Mouse (Mus musculus) neural tube, embryonic 15.5 days (tissue): ENCODE measurements around the gene Slco3a1. TPM values are rescaled to one million over a fixed set of nuclear protein-coding genes. Genes with fewer than 3 reads are reported as not detected.

Source experiments
- ATAC-seq: fragments of 200-750 bp; cut with Nextera tagmentation; 2 replicates; pipeline ENCODE4 v1.8.0; 2017; ENCODE audit warnings: mild to moderate bottlenecking, moderate TSS enrichment, moderate library complexity; ENCODE audit not compliant: low FRiP score
- H3K27ac ChIP-seq: fragments of 300-500 bp; sonication (generic); replicated peaks from 2 replicates; pipeline ENCODE4 v1.5.1; 2015; ENCODE audit warnings: mild to moderate bottlenecking, inconsistent platforms
- H3K27me3 ChIP-seq: fragments of 300-500 bp; sonication (generic); replicated peaks from 2 replicates; pipeline ENCODE4 v1.6.1; 2015; ENCODE audit warnings: inconsistent platforms
- H3K36me3 ChIP-seq: fragments of 300-500 bp; sonication (generic); 2 replicates; pipeline ENCODE4 v1.6.1; 2015; ENCODE audit warnings: inconsistent platforms
- H3K4me1 ChIP-seq: fragments of 300-500 bp; sonication (generic); 2 replicates; pipeline ENCODE4 v1.6.1; 2015; ENCODE audit warnings: inconsistent platforms
- H3K4me2 ChIP-seq: fragments of 300-500 bp; sonication (generic); 2 replicates; pipeline ENCODE4 v1.6.1; 2015; ENCODE audit warnings: inconsistent platforms, mild to moderate bottlenecking, moderate library complexity
- H3K4me3 ChIP-seq: fragments of 300-500 bp; sonication (generic); replicated peaks from 2 replicates; pipeline ENCODE4 v1.5.1; 2015; ENCODE audit warnings: mild to moderate bottlenecking, inconsistent platforms
- H3K9ac ChIP-seq: fragments of 300-500 bp; sonication (generic); replicated peaks from 2 replicates; pipeline ENCODE4 v1.6.1; 2015; ENCODE audit warnings: mild to moderate bottlenecking, inconsistent platforms
- H3K9me3 ChIP-seq: fragments of 300-500 bp; sonication (generic); replicated peaks from 2 replicates; pipeline ENCODE4 v1.6.1; 2016; ENCODE audit warnings: inconsistent platforms
- WGBS: fragments of 180-500 bp; shearing (Covaris S2); methylation state at CpG from one replicate; pipeline ENCODE4 v1.1.7; 2015; ENCODE audit warnings: mixed read lengths; 5-methylcytosine and 5-hydroxymethylcytosine counted together
- polyA plus RNA-seq: library from polyadenylated mRNA; unstranded; fragments of >200 nt; fragmentation: Nextera tagmentation; extraction: Ambion mirVana; gene quantifications from 2 replicates; pipeline ENCODE4 v1.2.1, GENCODE M21; 2015

Gene Slco3a1
- polyA plus RNA-seq, 1 experiment from 2014 or later = 24.1 TPM

- WGBS = 80% methylated on average over 6 of the region's 6 CpGs
- no peak overlapping the region for H3K4me2 ChIP-seq
- peaks cover 34% of the 10 kb centered on the region for H3K4me1 ChIP-seq
Measured at GRCm38 (mm10) chr7:74549013-74549582, 5.5 kb downstream of the Slco3a1 start.

GRCm38 (mm10) chr7:74546691-74547090 lies 7.9 kb downstream of the Slco3a1 start:
- Histone ChIP-seq H3K36me3 (no peaks in the 10 kb centered on the region), H3K9ac (no peak overlapping the region), H3K4me2 (no peak overlapping the region), H3K27me3 (0 out of 2 replicates have a peak, but pooled peaks cover under 1% of the 10 kb centered on the region), H3K9me3 (no peaks in the 10 kb centered on the region), H3K4me3 (no peak overlapping the region), H3K27ac (no peak overlapping the region), H3K4me1 (peaks cover 12% of the 10 kb centered on the region; the same call in 1 of the 2 replicates)
- no peak for ATAC-seq
- WGBS = 86% methylated on average over 6 of the region's 6 CpGs

More at GRCm38 (mm10) chr7:74549013-74549582, 5.5 kb downstream of the Slco3a1 start:
- no peak for ATAC-seq
- H3K27me3 ChIP-seq = 0 out of 2 replicates have a peak, but pooled peaks cover 11% of the 10 kb centered on the region
- H3K4me3 ChIP-seq = no peak overlapping the region
- no peak overlapping the region for H3K27ac ChIP-seq
- no peaks in the 10 kb centered on the region for H3K36me3 ChIP-seq
- H3K9me3 ChIP-seq = no peaks in the 10 kb centered on the region
- H3K9ac ChIP-seq = no peak overlapping the region

GRCm38 (mm10) chr7:74545498-74545990 lies 9.0 kb downstream of the Slco3a1 start:
- no peak overlapping the region for H3K4me2 ChIP-seq
- ATAC-seq = no peak
- no peak overlapping the region for H3K27ac ChIP-seq
- H3K4me1 ChIP-seq = peaks cover 4% of the 10 kb centered on the region; the same call in 1 of the 2 replicates
- H3K4me3 ChIP-seq = no peak overlapping the region
- H3K9me3 ChIP-seq = no peaks in the 10 kb centered on the region
- 64% methylated on average over 6 of the region's 6 CpGs for WGBS
- no peak overlapping the region for H3K9ac ChIP-seq
- H3K27me3 ChIP-seq = no peaks in the 10 kb centered on the region
- H3K36me3 ChIP-seq = no peaks in the 10 kb centered on the region

- ATAC-seq = no peak
- WGBS = 75% methylated on average over 7 of the region's 7 CpGs
- no peaks in the 10 kb centered on the region for H3K9me3 ChIP-seq
Measured at GRCm38 (mm10) chr7:74544306-74544705, 10.3 kb downstream of the Slco3a1 start.

GRCm38 (mm10) chr7:74541958-74542357 lies 12.6 kb downstream of the Slco3a1 start:
- Histone ChIP-seq H3K27me3 (no peaks in the 10 kb centered on the region), H3K4me1 (no peaks in the 10 kb centered on the region), H3K4me3 (no peak overlapping the region), H3K4me2 (no peak overlapping the region), H3K36me3 (no peaks in the 10 kb centered on the region), H3K9me3 (no peaks in the 10 kb centered on the region), H3K9ac (no peak overlapping the region), H3K27ac (no peak overlapping the region)
- ATAC-seq = no peak
- 59% methylated on average over 4 of the region's 4 CpGs for WGBS

More at GRCm38 (mm10) chr7:74544306-74544705, 10.3 kb downstream of the Slco3a1 start:
- no peak overlapping the region for H3K4me2 ChIP-seq
- H3K4me1 ChIP-seq = no peaks in the 10 kb centered on the region
- H3K4me3 ChIP-seq = no peak overlapping the region
- no peak overlapping the region for H3K9ac ChIP-seq
- no peaks in the 10 kb centered on the region for H3K36me3 ChIP-seq
- no peaks in the 10 kb centered on the region for H3K27me3 ChIP-seq
- H3K27ac ChIP-seq = no peak overlapping the region

- H3K36me3 ChIP-seq = no peaks in the 10 kb centered on the region
- no peak for ATAC-seq
- H3K27ac ChIP-seq = no peak overlapping the region
- no peak overlapping the region for H3K9ac ChIP-seq
- no peaks in the 10 kb centered on the region for H3K9me3 ChIP-seq
- H3K27me3 ChIP-seq = no peaks in the 10 kb centered on the region
- no peaks in the 10 kb centered on the region for H3K4me1 ChIP-seq
- H3K4me2 ChIP-seq = no peak overlapping the region
- WGBS = 89% methylated on average over 7 of the region's 7 CpGs
- H3K4me3 ChIP-seq = no peak overlapping the region
Measured at GRCm38 (mm10) chr7:74540933-74541725, 13.5 kb downstream of the Slco3a1 start.

- Histone ChIP-seq H3K36me3 (no peaks in the 10 kb centered on the region), H3K4me3 (no peak overlapping the region), H3K9ac (no peak overlapping the region), H3K27ac (no peak overlapping the region), H3K9me3 (no peaks in the 10 kb centered on the region), H3K4me1 (no peaks in the 10 kb centered on the region; the same call in 1 of the 2 replicates), H3K4me2 (no peak overlapping the region), H3K27me3 (no peaks in the 10 kb centered on the region)
- 93% methylated on average over 4 of the region's 4 CpGs for WGBS
- ATAC-seq = no peak
Measured at GRCm38 (mm10) chr7:74536186-74536585, 18.4 kb downstream of the Slco3a1 start.

GRCm38 (mm10) chr7:74531468-74532097 lies 23.0 kb downstream of the Slco3a1 start:
- peaks cover 16% of the 10 kb centered on the region for H3K4me1 ChIP-seq
- H3K4me2 ChIP-seq = no peak overlapping the region
- H3K9me3 ChIP-seq = no peaks in the 10 kb centered on the region
- no peak overlapping the region for H3K9ac ChIP-seq
- no peak for ATAC-seq
- H3K27ac ChIP-seq = no peak overlapping the region
- H3K4me3 ChIP-seq = no peak overlapping the region
- WGBS = 85% methylated on average over 7 of the region's 7 CpGs
- H3K36me3 ChIP-seq = no peaks in the 10 kb centered on the region
- no peaks in the 10 kb centered on the region for H3K27me3 ChIP-seq

GRCm38 (mm10) chr7:74529877-74530276 lies 24.7 kb downstream of the Slco3a1 start:
- H3K4me2 ChIP-seq = no peak overlapping the region
- H3K4me3 ChIP-seq = no peak overlapping the region
- H3K27me3 ChIP-seq = no peaks in the 10 kb centered on the region
- WGBS = 83% methylated on average over 2 of the region's 2 CpGs
- no peak overlapping the region for H3K9ac ChIP-seq
- H3K27ac ChIP-seq = no peak overlapping the region
- peaks cover 16% of the 10 kb centered on the region for H3K4me1 ChIP-seq
- no peak for ATAC-seq
- no peaks in the 10 kb centered on the region for H3K9me3 ChIP-seq
- no peaks in the 10 kb centered on the region for H3K36me3 ChIP-seq

GRCm38 (mm10) chr7:74529183-74529757 lies 25.3 kb downstream of the Slco3a1 start:
- no peak overlapping the region for H3K4me2 ChIP-seq
- no peak overlapping the region for H3K4me3 ChIP-seq
- H3K36me3 ChIP-seq = no peaks in the 10 kb centered on the region
- H3K27me3 ChIP-seq = no peaks in the 10 kb centered on the region
- WGBS = 61% methylated on average over 4 of the region's 4 CpGs
- no peak overlapping the region for H3K27ac ChIP-seq
- peaks cover 16% of the 10 kb centered on the region for H3K4me1 ChIP-seq
- no peak overlapping the region for H3K9ac ChIP-seq
- no peak for ATAC-seq
- H3K9me3 ChIP-seq = no peaks in the 10 kb centered on the region

- no peak overlapping the region for H3K9ac ChIP-seq
- no peak overlapping the region for H3K4me3 ChIP-seq
- no peaks in the 10 kb centered on the region for H3K36me3 ChIP-seq
- no peaks in the 10 kb centered on the region for H3K9me3 ChIP-seq
- H3K4me2 ChIP-seq = no peak overlapping the region
- 84% methylated on average over 5 of the region's 5 CpGs for WGBS
- no peak overlapping the region for H3K27ac ChIP-seq
- H3K4me1 ChIP-seq = peaks cover 16% of the 10 kb centered on the region
- no peaks in the 10 kb centered on the region for H3K27me3 ChIP-seq
- no peak for ATAC-seq
Measured at GRCm38 (mm10) chr7:74528182-74528581, 26.4 kb downstream of the Slco3a1 start.
